Mouse (Mus musculus): ENCODE data around the gene Ing4. TPM values are rescaled to one million over a fixed set of nuclear protein-coding genes. Genes with fewer than 3 reads are reported as not detected.

Gene Ing4
- total and polyA plus RNA-seq, 3 experiments: 29.5 to 34.9 TPM; not detected in 1

GRCm38 (mm10) chr6:125097346-125097689 lies 57.8 kb downstream of the Ing4 start:
- Histone ChIP-seq H3K36me3 (ENCODE audit: control insufficient read depth in 1 of 2, insufficient read depth in 2 of 2, low read length in 2 of 2) (peaks cover 15 to 24% of the 10 kb centered on the region in 2 experiments), H3K9me3 (replicated peaks; ENCODE audit: insufficient read depth, low read length) (no peaks in the 10 kb centered on the region), H3K4me1 (ENCODE audit: control insufficient read depth in 1 of 2, insufficient read depth in 2 of 2, low read length in 2 of 2) (peaks cover 9 to 27% of the 10 kb centered on the region in 2 experiments), H3K4me3 (ENCODE audit: control insufficient read depth in 1 of 2, insufficient read depth in 1 of 2, low read depth in 2 of 2, low read length in 2 of 2) (peak overlapping the region; percentile 84 to 90), H3K9ac (ENCODE audit: control insufficient read depth, low read depth, low read length, poor library complexity, severe bottlenecking) (peak overlapping the region; percentile 98), H3K79me2 (ENCODE audit: control insufficient read depth, insufficient read depth, low read length, poor library complexity) (peaks cover 37% of the 10 kb centered on the region), H3K27ac (ENCODE audit: control insufficient read depth, low read depth, low read length) (peak overlapping the region; percentile 14), H3K27me3 (ENCODE audit: control insufficient read depth in 1 of 2, insufficient read depth in 2 of 2, low read length in 2 of 2) (no peaks in the 10 kb centered on the region)
- peak; percentile 47 for DNase-seq (ENCODE audit: low read depth, low spot score)
- TF ChIP-seq POLR2AphosphoS5 (IDR thresholded peaks at IDR 0.05; ENCODE audit: borderline replicate concordance, low read depth, low read length) (no peak), BHLHE40 (IDR thresholded peaks at IDR 0.05; ENCODE audit: borderline replicate concordance, low read depth, low read length) (no peak), ZC3H11A (IDR thresholded peaks at IDR 0.05; ENCODE audit: low read depth, low read length) (no peak), POLR2AphosphoS2 (IDR thresholded peaks at IDR 0.05; ENCODE audit: low read length) (no peak), USF1 (IDR thresholded peaks at IDR 0.05; ENCODE audit: low read depth, low read length) (no peak), MXI1 (IDR thresholded peaks at IDR 0.05; ENCODE audit: low read depth, low read length) (peak; percentile 72), TBP (IDR thresholded peaks at IDR 0.05; ENCODE audit: low read depth, low read length) (no peak), USF2 (IDR thresholded peaks at IDR 0.05; ENCODE audit: borderline replicate concordance in 1 of 2, insufficient read depth in 1 of 2, low read depth in 1 of 2, low read length in 2 of 2) (no peak), GABPA (IDR thresholded peaks at IDR 0.05; ENCODE audit: low read depth, low read length) (no peak), CHD2 (IDR thresholded peaks at IDR 0.05; ENCODE audit: low read length) (no peak), GATA1 (IDR thresholded peaks at IDR 0.05; ENCODE audit: low read depth, low read length) (no peak), RCOR1 (IDR thresholded peaks at IDR 0.05; ENCODE audit: low read depth, low read length) (no peak), SIN3A (IDR thresholded peaks at IDR 0.05; ENCODE audit: low read length) (no peak), SMC3 (IDR thresholded peaks at IDR 0.05; ENCODE audit: low read depth, low read length) (no peak), EP300 (IDR thresholded peaks at IDR 0.05; ENCODE audit: low read depth in 1 of 2, low read length in 2 of 2) (0 out of 4 replicates have a peak, but pooled peaks of 1 of the 2 experiments have one; percentile 6), MYB (IDR thresholded peaks at IDR 0.05; ENCODE audit: low read depth, low read length) (no peak), MAFK (IDR thresholded peaks at IDR 0.05; ENCODE audit: borderline replicate concordance, low read depth, low read length) (no peak), JUND (IDR thresholded peaks at IDR 0.05; ENCODE audit: low read depth, low read length) (no peak), ZNF384 (IDR thresholded peaks at IDR 0.05; ENCODE audit: low read depth, low read length) (no peak), NELFE (IDR thresholded peaks at IDR 0.05; ENCODE audit: low read depth, low read length) (no peak), RAD21 (IDR thresholded peaks at IDR 0.05; ENCODE audit: low read depth, low read length) (no peak), CHD1 (IDR thresholded peaks at IDR 0.05; ENCODE audit: low read depth, low read length) (0 out of 2 replicates have a peak, but pooled peaks have one; percentile 21), ZKSCAN1 (IDR thresholded peaks at IDR 0.05; ENCODE audit: low read depth, low read length) (no peak), ELF1 (IDR thresholded peaks at IDR 0.05; ENCODE audit: low read depth, low read length) (no peak), E2F4 (IDR thresholded peaks at IDR 0.05; ENCODE audit: borderline replicate concordance, low read depth, low read length) (no peak), KAT2A (conservative IDR thresholded peaks at IDR 0.05; ENCODE audit: low read depth, low read length) (no peak), NRF1 (IDR thresholded peaks at IDR 0.05; ENCODE audit: insufficient read depth, low read depth, low read length, poor library complexity, severe bottlenecking) (no peak), MEF2A (IDR thresholded peaks at IDR 0.05; ENCODE audit: extremely low read depth, insufficient replicate concordance, low read depth, low read length, poor library complexity, severe bottlenecking) (no peak), MAX (IDR thresholded peaks at IDR 0.05; ENCODE audit: low read length) (peak; percentile 58), MYC (IDR thresholded peaks at IDR 0.05; ENCODE audit: low read depth, low read length) (no peak), CTCF (IDR thresholded peaks at IDR 0.05 in 2 of 3, conservative IDR thresholded peaks at IDR 0.05 in 1 of 3; ENCODE audit: control insufficient read depth in 1 of 3, insufficient read depth in 1 of 3, low read depth in 2 of 3, low read length in 3 of 3, poor library complexity in 1 of 3, severe bottlenecking in 1 of 3) (no peak; a peak in 1 of 6 replicates)

Data from MEL (cell line).